Mouse (Mus musculus): ENCODE results near the gene Phc2. TPM values are rescaled to one million over a fixed set of nuclear protein-coding genes. Genes with fewer than 3 reads are reported as not detected.

Gene Phc2
- polyA plus RNA-seq, 1 experiment from 2014 or later: 35.7 TPM

DNA sequence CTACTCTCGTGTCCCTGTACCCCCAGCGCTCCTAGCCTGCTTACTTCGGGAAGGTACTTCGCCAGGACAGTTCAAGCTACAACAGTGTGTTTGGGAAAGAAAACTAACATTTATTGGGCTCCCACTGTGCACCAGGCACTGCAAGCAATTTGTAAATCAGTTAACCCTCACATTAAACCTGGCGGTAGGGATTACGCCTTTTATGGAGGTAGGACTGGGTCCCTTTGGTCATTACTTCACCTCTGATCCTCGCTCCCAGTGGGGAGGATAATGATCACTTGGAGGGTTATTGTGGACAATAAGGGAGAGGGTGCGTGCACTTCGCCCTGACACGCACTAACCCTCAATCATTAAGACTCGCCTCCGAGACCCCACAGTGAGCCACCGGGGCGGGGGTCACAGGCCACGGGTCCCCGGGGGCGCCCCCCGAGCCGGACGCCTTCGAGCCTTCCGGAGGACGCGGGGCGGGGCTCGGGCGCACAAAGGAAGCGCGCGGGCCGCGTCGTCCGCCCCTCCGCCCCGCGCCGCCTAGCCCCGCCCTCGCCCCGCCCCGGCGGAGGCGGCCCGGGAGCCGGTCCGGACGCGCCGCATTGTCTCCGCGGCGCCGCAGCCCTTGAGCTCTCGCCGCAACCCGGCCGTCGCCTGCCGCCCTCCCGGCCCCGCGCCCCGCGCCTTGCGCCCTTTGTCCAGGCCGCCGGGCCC, 72.7 kb downstream of the Phc2 start:
- Histone ChIP-seq H3K9ac (peak overlapping the region; percentile 100), H3K9me3 (no peaks in the 10 kb centered on the region), H3K4me2 (replicated peaks) (peak overlapping the region; percentile 86), H3K36me3 (peaks cover 22% of the 10 kb centered on the region), H3K27me3 (0 out of 2 replicates have a peak, but pooled peaks cover 5% of the 10 kb centered on the region), H3K4me1 (peaks cover 44% of the 10 kb centered on the region), H3K27ac (peak overlapping the region; percentile 92), H3K4me3 (peak overlapping the region; percentile 98)
- ATAC-seq (ENCODE audit: low FRiP score, low read depth): peak; percentile 93
- WGBS: 3% methylated on average over 21 of the region's 68 CpGs

- Histone ChIP-seq H3K4me1 (peaks cover 50% of the 10 kb centered on the region), H3K27me3 (0 out of 2 replicates have a peak, but pooled peaks cover 5% of the 10 kb centered on the region), H3K9me3 (no peaks in the 10 kb centered on the region), H3K9ac (peak overlapping the region; percentile 100), H3K36me3 (peaks cover 22% of the 10 kb centered on the region), H3K27ac (peak overlapping the region; percentile 92), H3K4me3 (peak overlapping the region; percentile 98), H3K4me2 (replicated peaks) (peak overlapping the region; percentile 86)
- peak; percentile 70 for ATAC-seq (ENCODE audit: low FRiP score, low read depth)
- under 1% methylated on average over 53 of the region's 65 CpGs for WGBS
Observed at GRCm38 (mm10) chr4:128727721-128728430, 73.4 kb downstream of the Phc2 start.

GRCm38 (mm10) chr4:128728431-128728851, 73.9 kb downstream of the Phc2 start:
- no peaks in the 10 kb centered on the region for H3K9me3 ChIP-seq
- peak overlapping the region; percentile 98 for H3K4me3 ChIP-seq
- peaks cover 19% of the 10 kb centered on the region for H3K36me3 ChIP-seq
- no peak for ATAC-seq (ENCODE audit: low FRiP score, low read depth)
- no peak overlapping the region for H3K27ac ChIP-seq
- peak overlapping the region; percentile 100 for H3K9ac ChIP-seq
- WGBS: 0% methylated on average over 5 of the region's 5 CpGs
- H3K27me3 ChIP-seq: 0 out of 2 replicates have a peak, but pooled peaks cover 3% of the 10 kb centered on the region
- peaks cover 55% of the 10 kb centered on the region for H3K4me1 ChIP-seq
- H3K4me2 ChIP-seq (replicated peaks): peak overlapping the region; percentile 86

DNA sequence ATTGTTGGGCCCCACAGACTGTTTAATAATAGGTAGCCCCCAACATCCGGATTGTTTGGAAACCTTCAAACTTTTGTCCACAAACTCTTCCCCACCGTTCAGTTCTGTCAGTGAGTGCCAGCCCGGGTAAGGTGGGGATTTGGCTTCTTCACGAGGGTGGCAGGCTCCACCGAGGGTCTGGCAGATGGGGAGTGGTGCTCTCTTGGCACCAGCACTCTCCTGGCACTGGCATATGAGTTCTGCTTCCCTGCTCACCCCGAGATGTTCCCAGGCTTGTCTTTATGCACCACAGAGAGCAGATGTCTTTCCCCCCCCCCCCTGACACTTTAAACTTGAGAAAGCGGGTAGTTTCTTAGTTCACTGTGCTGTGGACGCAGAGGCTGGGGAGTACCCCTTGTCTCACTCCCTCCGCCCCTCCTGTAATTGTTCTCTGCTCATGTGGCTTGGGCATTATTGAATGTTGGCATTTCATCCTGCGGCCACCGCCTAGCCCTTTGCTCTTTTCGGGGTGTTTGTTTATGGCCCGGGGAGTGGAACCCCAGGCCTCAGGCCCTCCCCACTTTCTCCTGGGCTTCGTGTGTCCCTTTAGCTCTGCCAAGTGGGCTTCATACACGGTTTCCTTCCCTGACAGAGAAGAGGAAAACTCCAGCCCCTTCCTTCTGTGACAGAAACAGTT, 74.7 kb downstream of the Phc2 start:
- Histone ChIP-seq H3K4me3 (peak overlapping the region; percentile 98), H3K9ac (peak overlapping the region; percentile 100), H3K27ac (peak overlapping the region; percentile 48; the same call in 1 of the 2 replicates), H3K4me1 (peaks cover 63% of the 10 kb centered on the region), H3K9me3 (no peaks in the 10 kb centered on the region), H3K4me2 (replicated peaks) (peak overlapping the region; percentile 86), H3K36me3 (peaks cover 19% of the 10 kb centered on the region), H3K27me3 (0 out of 2 replicates have a peak, but pooled peaks cover 3% of the 10 kb centered on the region)
- WGBS: 23% methylated on average over 15 of the region's 15 CpGs
- ATAC-seq (ENCODE audit: low FRiP score, low read depth): no peak

GRCm38 (mm10) chr4:128729709-128730037, 75.2 kb downstream of the Phc2 start:
- no peak for ATAC-seq (ENCODE audit: low FRiP score, low read depth)
- peak overlapping the region; percentile 48; the same call in 1 of the 2 replicates for H3K27ac ChIP-seq
- peak overlapping the region; percentile 98 for H3K4me3 ChIP-seq
- H3K9me3 ChIP-seq: no peaks in the 10 kb centered on the region
- H3K27me3 ChIP-seq: 0 out of 2 replicates have a peak, but pooled peaks cover 2% of the 10 kb centered on the region
- WGBS: 32% methylated on average over 5 of the region's 5 CpGs
- peak overlapping the region; percentile 100 for H3K9ac ChIP-seq
- peak overlapping the region; percentile 86 for H3K4me2 ChIP-seq (replicated peaks)
- peaks cover 23% of the 10 kb centered on the region for H3K36me3 ChIP-seq
- peaks cover 68% of the 10 kb centered on the region for H3K4me1 ChIP-seq

DNA sequence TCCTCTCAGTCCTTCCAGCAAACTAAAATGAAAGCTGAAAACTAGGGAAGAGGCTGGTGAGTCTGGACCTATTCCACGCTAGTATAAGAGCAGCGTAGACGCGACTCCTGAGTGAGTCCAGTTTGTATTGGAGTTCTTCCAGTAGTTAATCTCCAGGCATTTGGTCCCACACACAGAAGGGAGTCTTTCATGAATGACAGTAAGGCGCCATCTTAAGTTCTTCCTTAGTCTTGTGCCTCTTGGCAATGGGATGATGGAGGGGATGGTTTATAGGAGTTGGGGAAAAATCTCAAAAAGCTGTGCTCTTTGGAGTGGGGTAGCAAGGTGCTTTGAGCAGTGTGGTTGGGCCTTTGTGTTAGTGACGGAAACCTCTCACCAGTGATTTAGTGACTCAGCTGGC, 75.8 kb downstream of the Phc2 start:
- Histone ChIP-seq H3K4me2 (replicated peaks) (peak overlapping the region; percentile 86), H3K36me3 (peaks cover 24% of the 10 kb centered on the region), H3K9me3 (no peaks in the 10 kb centered on the region), H3K9ac (peak overlapping the region; percentile 100), H3K4me1 (peaks cover 74% of the 10 kb centered on the region), H3K27ac (peak overlapping the region; percentile 48; the same call in 1 of the 2 replicates), H3K4me3 (peak overlapping the region; percentile 98), H3K27me3 (no peaks in the 10 kb centered on the region)
- ATAC-seq (ENCODE audit: low FRiP score, low read depth): no peak
- 71% methylated on average over 6 of the region's 6 CpGs for WGBS

- Histone ChIP-seq H3K4me2 (replicated peaks) (no peak overlapping the region), H3K27me3 (no peaks in the 10 kb centered on the region), H3K9ac (no peak overlapping the region), H3K9me3 (no peaks in the 10 kb centered on the region), H3K4me1 (peaks cover 89% of the 10 kb centered on the region), H3K4me3 (no peak overlapping the region), H3K27ac (no peak overlapping the region), H3K36me3 (peaks cover 30% of the 10 kb centered on the region)
- no peak for ATAC-seq (ENCODE audit: low FRiP score, low read depth)
- WGBS: 55% methylated on average over 5 of the region's 5 CpGs
Observed at GRCm38 (mm10) chr4:128732794-128733193, 78.3 kb downstream of the Phc2 start.

GRCm38 (mm10) chr4:128733496-128733895, 79.0 kb downstream of the Phc2 start:
- Histone ChIP-seq H3K27me3 (no peaks in the 10 kb centered on the region), H3K4me3 (no peak overlapping the region), H3K9me3 (no peaks in the 10 kb centered on the region), H3K4me2 (replicated peaks) (no peak overlapping the region), H3K4me1 (peaks cover 93% of the 10 kb centered on the region), H3K9ac (0 out of 2 replicates have a peak overlapping the region, but pooled peaks have one; percentile 8), H3K27ac (0 out of 2 replicates have a peak overlapping the region, but pooled peaks have one; percentile 22), H3K36me3 (peaks cover 30% of the 10 kb centered on the region)
- no peak for ATAC-seq (ENCODE audit: low FRiP score, low read depth)
- WGBS: 65% methylated on average over 6 of the region's 6 CpGs

DNA sequence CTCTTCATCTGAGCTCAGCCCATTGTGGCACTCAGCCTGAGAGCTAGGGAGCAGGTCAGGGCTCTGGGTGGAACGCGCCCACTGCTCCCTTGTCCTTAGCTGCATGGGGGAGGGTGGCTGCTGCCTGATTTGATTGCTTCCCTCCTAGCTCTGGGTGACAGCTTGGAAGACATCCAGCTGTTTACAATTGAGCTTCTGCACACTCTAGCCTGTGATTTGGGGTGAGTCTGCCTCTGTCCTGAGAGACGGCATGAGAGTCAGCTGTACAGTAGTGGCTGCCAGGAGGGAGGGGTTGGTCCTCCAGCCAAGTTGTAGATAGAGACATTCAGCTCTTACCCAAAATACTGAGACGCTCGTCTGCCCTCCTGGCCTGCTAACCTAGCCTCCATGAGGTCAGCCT, 79.7 kb downstream of the Phc2 start:
- Histone ChIP-seq H3K4me3 (no peak overlapping the region), H3K4me1 (peaks cover 87% of the 10 kb centered on the region), H3K36me3 (peaks cover 30% of the 10 kb centered on the region), H3K27me3 (no peaks in the 10 kb centered on the region), H3K9me3 (no peaks in the 10 kb centered on the region), H3K4me2 (replicated peaks) (no peak overlapping the region; the same call in 1 of the 2 replicates), H3K9ac (no peak overlapping the region), H3K27ac (peak overlapping the region; percentile 39; the same call in 1 of the 2 replicates)
- no peak for ATAC-seq (ENCODE audit: low FRiP score, low read depth)
- WGBS: 43% methylated on average over 5 of the region's 5 CpGs

DNA sequence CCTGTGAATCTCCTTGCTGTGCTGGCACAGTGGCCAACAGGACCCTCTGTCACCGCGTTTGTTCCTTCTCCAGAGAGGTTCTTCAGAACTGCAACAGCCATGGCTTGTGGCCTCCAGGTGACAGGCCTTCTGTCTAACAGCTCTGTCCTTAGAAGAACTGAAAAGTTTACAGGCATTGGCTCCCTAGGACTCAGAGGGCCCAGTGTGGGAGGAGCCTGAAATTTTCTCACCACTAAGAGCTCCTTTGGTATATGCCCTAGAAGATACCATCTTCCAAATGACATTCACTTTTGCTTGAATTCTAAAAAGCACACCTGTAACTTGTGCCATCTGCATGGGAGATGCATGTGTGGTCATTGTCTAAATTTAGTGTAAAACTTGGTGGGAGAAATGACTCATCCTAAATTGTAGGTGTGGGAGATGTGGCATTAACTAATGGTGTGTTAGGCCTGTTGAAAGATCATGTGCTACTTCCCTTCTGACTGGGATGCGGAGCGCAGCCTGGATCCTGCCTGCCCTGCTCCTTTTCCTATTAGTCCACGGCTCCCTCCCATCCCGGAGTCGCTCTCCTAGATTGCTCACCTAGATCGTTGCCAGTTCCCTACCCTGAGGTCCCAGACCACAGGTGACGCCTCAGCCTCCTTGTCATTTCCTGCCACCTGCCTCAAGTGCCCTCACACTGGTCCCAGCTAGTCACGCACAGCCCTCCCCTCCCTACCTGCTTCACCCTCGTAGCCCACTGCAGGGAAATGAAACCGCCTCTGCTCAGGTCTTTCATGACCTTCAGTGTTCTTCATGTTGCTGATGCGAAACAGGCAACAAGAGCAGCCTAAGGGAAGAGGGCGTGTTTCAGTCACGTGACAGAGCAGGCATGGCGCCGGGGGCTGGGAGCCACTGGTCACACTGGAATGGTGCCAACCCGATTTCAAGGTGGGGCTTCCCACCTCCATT, 80.5 kb downstream of the Phc2 start:
- no peak overlapping the region for H3K4me3 ChIP-seq
- WGBS: 61% methylated on average over 18 of the region's 18 CpGs
- 0 out of 2 replicates have a peak overlapping the region, but pooled peaks have one; percentile 13 for H3K9ac ChIP-seq
- peak overlapping the region; percentile 75; the same call in 1 of the 2 replicates for H3K27ac ChIP-seq
- H3K36me3 ChIP-seq: peaks cover 27% of the 10 kb centered on the region
- H3K27me3 ChIP-seq: no peaks in the 10 kb centered on the region
- no peaks in the 10 kb centered on the region for H3K9me3 ChIP-seq
- ATAC-seq (ENCODE audit: low FRiP score, low read depth): no peak
- peak overlapping the region; percentile 30 for H3K4me2 ChIP-seq (replicated peaks)
- peaks cover 79% of the 10 kb centered on the region for H3K4me1 ChIP-seq

DNA sequence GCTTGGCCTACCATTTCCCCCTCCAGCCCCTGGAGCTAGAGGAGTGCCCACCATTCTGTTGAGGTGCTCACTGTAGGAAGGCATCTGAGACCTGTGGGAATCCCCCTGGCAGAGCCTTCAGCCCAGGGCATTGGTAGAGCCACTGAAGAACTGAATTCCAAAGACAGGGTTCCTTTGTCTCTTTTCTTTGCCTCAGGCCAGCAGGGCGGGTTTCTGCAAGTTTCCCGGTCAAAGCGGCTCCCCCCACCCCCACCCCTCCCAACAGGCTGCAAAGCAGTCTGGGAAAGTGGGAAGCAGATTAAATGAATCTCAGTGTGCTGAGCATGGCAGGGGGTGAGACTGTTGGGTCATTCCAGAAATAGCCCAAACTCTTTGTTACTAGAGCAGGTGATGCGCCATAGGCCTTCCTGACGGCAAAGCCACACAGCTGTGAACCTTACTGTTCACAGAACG, 82.7 kb downstream of the Phc2 start:
- Histone ChIP-seq H3K9me3 (no peaks in the 10 kb centered on the region), H3K27ac (peak overlapping the region; percentile 88), H3K36me3 (peaks cover 15% of the 10 kb centered on the region), H3K4me1 (peaks cover 71% of the 10 kb centered on the region), H3K27me3 (no peaks in the 10 kb centered on the region), H3K4me2 (replicated peaks) (peak overlapping the region; percentile 40), H3K4me3 (no peak overlapping the region), H3K9ac (peak overlapping the region; percentile 55; the same call in 1 of the 2 replicates)
- ATAC-seq (ENCODE audit: low FRiP score, low read depth): 0 out of 2 replicates have a peak, but pooled peaks have one; percentile 21
- 30% methylated on average over 6 of the region's 6 CpGs for WGBS
